Mouse (Mus musculus) cerebellum, adult 2 months (tissue): ENCODE data around the gene Chd1l.

ENCODE experiments used
- CTCF ChIP-seq: fragments of 200-500 bp; IDR thresholded peaks from 2 replicates; pipeline ENCODE4 v1.5.1; 2011; ENCODE audit warnings: low read depth, mild to moderate bottlenecking, control low read depth, low read length, moderate library complexity, borderline replicate concordance; ENCODE audit not compliant: insufficient read depth
- POLR2A ChIP-seq: fragments of 200-500 bp; IDR thresholded peaks from 2 replicates; pipeline ENCODE4 v1.6.1; 2011; ENCODE audit warnings: low read length, control low read depth, borderline replicate concordance; ENCODE audit not compliant: insufficient read depth

DNA sequence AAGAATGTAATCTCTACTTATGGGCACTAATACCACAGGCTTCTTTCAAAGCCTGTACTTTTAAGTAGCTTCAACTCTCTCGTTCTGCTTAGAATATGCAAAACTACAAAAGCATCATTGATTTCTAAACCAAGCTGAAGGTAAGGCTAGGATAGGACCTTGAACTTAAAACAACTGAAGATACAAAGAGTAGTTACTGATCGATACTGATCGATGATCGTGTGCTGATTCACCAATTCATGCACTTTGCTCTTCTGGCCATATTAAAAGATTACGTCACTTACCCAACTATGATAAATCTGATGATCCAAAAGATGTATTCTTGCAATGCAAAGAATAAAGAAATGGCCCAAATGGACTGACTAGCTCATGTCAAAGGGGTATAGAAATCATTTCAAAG lies 43.8 kb upstream of the Chd1l start:
- TF ChIP-seq POLR2A (no peak), CTCF (no peak)
